Mouse (Mus musculus) megakaryocyte, embryonic 14.5 days (primary cell): ENCODE data around the gene Hsd11b1.

Source experiments
- FLI1 ChIP-seq: IDR thresholded peaks from 2 replicates; pipeline ENCODE4 v1.6.1; 2012; ENCODE audit warnings: low read length, inconsistent platforms, mixed read lengths
- GATA1 ChIP-seq: IDR thresholded peaks from 3 replicates; pipeline ENCODE4 v1.6.1; 2012; ENCODE audit warnings: mixed read lengths, low read length, inconsistent platforms, borderline replicate concordance

GRCm38 (mm10) chr1:193234130-193234645 lies 29.7 kb downstream of the Hsd11b1 start:
- TF ChIP-seq GATA1 (no peak), FLI1 (no peak)
